Mouse (Mus musculus) kidney, adult 11 months (tissue): ENCODE data around the gene Ctrb1.

Experiments
- DNase-seq: peaks from one replicate; pipeline ENCODE4 v3.0.0; 2022

Ctrb1 gene

DNA sequence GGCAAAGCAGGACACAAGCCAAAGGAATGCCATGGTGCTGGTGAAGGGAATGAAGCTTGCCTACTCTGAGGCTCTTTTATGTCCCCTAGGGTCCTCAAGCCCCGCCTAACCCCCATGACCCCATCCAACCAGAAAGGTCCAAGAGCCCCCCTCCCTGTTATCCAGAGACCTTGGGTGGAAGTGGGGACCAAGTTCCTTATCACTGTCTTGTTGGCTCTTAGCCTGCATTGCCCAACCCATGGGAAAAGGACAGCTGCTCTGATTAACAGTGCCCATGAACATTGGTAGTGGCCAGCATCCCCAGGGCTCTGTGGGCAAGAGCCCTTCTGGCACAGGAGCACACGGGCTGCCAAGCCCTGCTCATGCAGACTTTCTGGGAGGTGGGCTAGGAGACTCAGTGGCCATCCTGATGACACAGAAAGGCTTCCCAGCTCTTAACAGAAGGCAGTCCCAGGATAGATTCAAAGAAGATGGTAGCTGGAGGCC lies at the start of gene Ctrb1:
Gene Ctrb1, minus strand, starts transcription at position 51 of the 486 bp plus-strand sequence.
- no peak for DNase-seq

DNA sequence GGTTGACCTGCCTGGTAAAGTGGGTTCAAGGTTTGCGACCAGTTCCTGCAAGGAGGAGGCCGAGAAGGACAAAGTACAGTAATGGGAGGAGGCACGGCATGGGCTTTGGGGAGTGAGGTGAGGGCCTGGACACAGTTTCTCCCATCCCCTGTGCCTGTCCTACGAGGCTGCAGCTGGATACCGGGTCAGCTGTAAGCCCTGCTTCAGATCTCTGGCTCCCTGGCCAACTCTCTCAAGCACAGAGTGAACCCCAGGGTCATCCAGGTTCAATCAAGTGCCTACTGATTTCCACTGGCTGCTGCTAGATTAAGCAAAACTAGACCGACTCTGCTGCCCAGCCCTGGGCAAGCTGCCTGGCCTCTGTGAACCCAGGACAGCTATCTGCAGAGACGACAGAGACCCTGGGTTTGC lies 49.5 kb upstream of the Ctrb1 start:
- peak; percentile 87 for DNase-seq

DNA sequence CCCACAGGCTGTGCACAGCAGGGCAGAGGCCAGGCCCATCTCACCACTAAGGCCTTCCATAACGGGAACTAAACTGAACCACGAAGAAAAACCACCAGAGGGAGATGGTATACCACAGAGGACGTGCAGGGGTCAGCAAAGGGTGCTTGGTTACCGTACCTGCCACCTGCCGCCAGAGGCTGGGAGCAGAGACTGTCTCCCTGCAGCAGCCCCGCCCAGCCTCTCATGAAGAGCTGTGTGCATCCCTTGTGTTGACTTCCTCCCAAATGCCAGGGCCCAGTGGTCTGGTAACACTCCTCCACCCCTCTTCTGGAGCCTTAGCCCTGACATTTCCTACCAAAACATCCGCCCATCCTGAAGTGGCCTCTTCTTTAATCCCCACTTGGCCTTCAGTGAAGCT lies 48.8 kb upstream of the Ctrb1 start:
- DNase-seq = peak; percentile 22

GRCm38 (mm10) chr8:111738867-111739266 lies 48.1 kb upstream of the Ctrb1 start:
- DNase-seq = peak; percentile 63

- DNase-seq = peak; percentile 17
Observed at GRCm38 (mm10) chr8:111736321-111736720, 45.5 kb upstream of the Ctrb1 start.

GRCm38 (mm10) chr8:111735791-111736190 lies 45.0 kb upstream of the Ctrb1 start:
- no peak for DNase-seq

GRCm38 (mm10) chr8:111735335-111735761 lies 44.5 kb upstream of the Ctrb1 start:
- peak; percentile 71 for DNase-seq

GRCm38 (mm10) chr8:111734244-111734960 lies 43.6 kb upstream of the Ctrb1 start:
- DNase-seq = peak; percentile 45

- DNase-seq = peak; percentile 62
Observed at GRCm38 (mm10) chr8:111733581-111734243, 42.9 kb upstream of the Ctrb1 start.

DNA sequence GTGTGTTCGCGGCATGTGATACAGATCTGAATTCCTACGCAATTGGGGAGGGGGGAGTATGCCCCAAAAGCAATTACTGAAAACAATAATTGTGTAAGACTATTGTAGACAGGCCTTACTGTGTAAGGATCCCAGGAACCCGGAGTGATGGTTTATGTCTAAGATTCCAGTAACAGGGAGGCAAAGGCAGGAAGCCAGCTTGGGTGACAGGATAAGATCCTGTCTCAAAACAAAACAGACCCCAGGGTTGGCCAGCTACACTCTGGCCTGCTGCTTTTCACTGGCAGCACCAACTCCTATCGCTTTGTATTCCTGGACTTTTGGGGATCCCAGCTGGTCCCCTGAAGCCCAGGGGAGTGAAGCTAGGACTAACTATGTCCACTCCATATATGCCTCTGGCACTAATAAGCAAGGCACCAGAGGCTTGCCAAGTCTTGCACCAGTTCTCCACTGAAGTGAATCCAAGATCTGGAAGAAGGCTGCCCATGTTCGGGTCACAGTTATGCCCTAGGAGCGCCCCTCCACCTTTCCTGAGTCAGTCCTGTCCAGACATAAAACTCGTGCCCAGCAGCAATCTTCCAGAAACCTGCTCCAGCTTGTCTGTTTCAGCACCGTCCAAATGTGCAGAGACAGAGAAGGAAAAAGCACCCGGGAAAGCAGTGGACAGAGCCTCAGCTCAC lies 41.7 kb upstream of the Ctrb1 start:
- DNase-seq = peak; percentile 69

DNA sequence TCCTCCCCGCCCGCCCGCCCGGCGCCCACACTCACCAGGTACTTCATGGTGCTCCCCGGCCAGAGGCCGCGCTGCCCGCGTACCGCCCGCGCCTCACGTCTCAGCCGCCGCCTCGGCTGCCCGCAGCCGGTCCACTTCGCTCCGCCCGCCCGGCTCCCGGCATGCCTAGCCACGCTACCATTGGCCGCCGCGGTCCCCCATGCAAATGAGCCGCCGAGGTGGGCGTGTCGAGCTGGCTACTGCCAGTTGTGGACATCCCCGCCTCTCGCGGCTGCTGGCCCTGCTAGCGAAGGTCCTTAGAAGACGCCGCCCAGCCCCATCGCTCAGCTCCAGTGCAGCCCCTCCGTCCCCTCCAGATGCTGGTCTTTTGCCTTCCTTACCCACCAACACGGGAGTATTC lies 41.2 kb upstream of the Ctrb1 start:
- DNase-seq = peak; percentile 98

- DNase-seq = peak; percentile 84
Observed at GRCm38 (mm10) chr8:111731231-111731977, 40.6 kb upstream of the Ctrb1 start.

DNA sequence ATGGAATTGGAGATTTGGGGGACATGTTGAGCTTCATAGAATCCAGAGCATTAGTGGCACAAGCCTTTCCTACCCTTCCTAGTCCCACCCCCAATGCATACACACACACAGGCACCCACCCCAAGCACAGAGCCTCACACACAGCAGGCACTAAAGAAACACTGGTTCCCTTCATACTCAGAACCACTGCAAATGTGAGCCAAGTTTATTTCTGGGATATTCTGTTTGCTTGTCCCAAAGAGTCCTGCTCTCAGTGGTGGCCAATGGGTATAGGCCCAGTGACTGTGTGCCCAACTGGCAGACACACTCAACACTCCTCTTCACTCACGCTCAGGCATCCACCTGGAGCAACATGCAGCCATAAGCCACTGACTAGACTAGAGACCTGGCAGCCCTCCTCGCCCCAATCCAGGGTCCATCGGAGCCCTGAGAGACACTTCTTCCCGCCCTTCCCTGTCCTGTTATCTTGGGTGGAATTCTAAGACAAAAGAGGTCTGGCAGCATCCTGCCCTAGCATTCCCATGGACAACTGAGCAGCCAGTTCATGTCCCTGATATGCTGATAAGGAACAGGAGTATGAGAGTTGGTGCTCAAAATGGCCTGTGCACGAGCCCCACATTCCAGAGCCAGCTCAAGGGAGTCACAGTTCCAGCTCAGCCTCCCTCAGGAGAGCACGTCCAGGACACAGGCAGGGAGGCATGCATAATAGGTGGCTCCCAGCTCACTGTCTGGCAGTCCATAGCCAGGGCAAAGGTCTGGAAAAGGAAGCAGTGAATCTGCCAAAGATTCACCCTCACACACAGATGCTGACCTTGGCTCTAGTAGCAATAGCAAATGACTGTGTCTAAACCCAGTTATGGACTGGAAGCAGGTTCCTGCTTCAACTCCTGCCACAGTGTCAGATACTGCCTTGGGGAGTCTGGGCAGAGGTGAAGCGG lies 38.7 kb upstream of the Ctrb1 start:
- peak; percentile 92 for DNase-seq

DNA sequence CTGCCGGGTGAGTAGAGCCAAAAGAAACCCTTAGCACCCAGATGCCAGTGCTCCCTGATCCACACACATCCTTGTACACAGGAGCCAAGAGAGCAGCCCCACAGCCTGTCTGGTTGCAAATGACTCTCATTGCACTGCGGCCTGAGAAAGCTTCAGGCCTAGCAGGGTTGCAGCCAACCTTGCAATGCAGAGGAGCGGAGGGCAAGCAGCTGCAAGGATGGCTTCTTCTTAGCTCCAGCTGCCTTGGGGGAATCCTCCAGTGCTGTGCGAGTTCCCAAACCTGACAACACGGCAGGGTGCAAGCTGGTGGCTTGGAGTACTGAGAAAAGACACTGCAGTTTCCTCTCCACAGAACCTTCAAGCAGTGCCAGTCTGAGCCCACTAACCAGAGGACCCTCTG lies 37.7 kb upstream of the Ctrb1 start:
- DNase-seq = peak; percentile 10

DNA sequence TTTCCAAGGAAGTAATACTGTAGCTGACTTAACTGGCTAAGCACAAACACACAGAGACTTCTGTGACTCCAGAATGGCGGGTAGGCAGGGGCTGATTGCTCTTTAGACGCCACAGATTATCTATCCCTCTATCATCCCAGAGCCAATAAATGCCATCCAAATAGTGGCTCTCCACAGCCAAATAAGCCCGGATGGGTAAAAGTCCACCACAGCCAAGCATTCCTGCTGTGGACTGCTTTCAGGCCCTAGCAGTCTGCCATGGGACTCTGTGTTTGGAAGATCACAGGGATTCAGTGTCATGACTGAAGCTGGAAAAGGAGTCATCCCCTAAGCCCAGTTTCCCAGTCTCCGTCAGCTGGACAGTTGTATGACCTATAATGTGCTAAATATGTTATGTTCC lies 36.7 kb upstream of the Ctrb1 start:
- peak; percentile 32 for DNase-seq

- peak; percentile 98 for DNase-seq
Observed at GRCm38 (mm10) chr8:111726102-111726900, 35.5 kb upstream of the Ctrb1 start.

GRCm38 (mm10) chr8:111725341-111725740 lies 34.5 kb upstream of the Ctrb1 start:
- DNase-seq = peak; percentile 15

- DNase-seq = peak; percentile 16
Observed at GRCm38 (mm10) chr8:111720115-111720544, 29.3 kb upstream of the Ctrb1 start.

GRCm38 (mm10) chr8:111718937-111719336 lies 28.1 kb upstream of the Ctrb1 start:
- peak; percentile 24 for DNase-seq

GRCm38 (mm10) chr8:111717866-111718265 lies 27.1 kb upstream of the Ctrb1 start:
- DNase-seq = peak; percentile 34

DNA sequence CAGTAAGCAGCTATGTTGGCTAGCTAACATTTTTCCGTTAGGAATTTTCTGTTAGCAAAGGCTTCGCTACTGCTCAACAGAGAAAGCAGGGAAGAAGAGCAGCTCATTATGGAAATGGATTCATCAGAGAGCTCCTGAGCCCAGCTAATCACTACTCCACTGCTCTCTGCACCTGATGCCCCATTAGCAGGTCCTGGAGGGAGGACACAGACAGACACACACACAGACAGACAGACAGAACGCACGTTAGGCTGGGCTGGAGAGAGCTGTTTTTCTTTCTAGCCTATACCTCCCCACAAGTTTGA lies 26.6 kb upstream of the Ctrb1 start:
- no peak for DNase-seq
